Mouse (Mus musculus) ES-CJ7 (cell line): ENCODE results near the gene Gltpd2.
"Not testable (repeated sequence)": the region's sequence is repeated elsewhere in the genome, so short reads cannot be mapped to it uniquely, and the experiment has no call there.

Experiments used
- DNase-seq: peaks from one replicate; pipeline ENCODE4 v3.0.0; 2011; ENCODE audit warnings: low read depth, low spot score

Gene Gltpd2

GRCm38 (mm10) chr11:70516352-70516751, 2.6 kb upstream of the Gltpd2 start:
- peak; percentile 84 for DNase-seq

GRCm38 (mm10) chr11:70518436-70518835, 560 bp upstream of the Gltpd2 start:
- DNase-seq: no peak

- DNase-seq: no peak
These were observed 1.3 kb downstream of the Gltpd2 start for GRCm38 (mm10) chr11:70520178-70520769.

GRCm38 (mm10) chr11:70523306-70523989, 4.5 kb downstream of the Gltpd2 start:
- DNase-seq: peak; percentile 82

- DNase-seq: no peak
These were observed 5.8 kb downstream of the Gltpd2 start for GRCm38 (mm10) chr11:70524782-70525181.

GRCm38 (mm10) chr11:70525184-70525678, 6.2 kb downstream of the Gltpd2 start, which contains the start of gene Psmb6:
Gene Psmb6, plus strand, starts transcription at chr11:70525367.
- DNase-seq: peak; percentile 99

GRCm38 (mm10) chr11:70525726-70526125, 6.7 kb downstream of the Gltpd2 start:
- peak; percentile 42 for DNase-seq

GRCm38 (mm10) chr11:70526211-70526610, 7.2 kb downstream of the Gltpd2 start:
- DNase-seq: no peak

- no peak for DNase-seq
These were observed 9.6 kb downstream of the Gltpd2 start for GRCm38 (mm10) chr11:70528610-70529009.

GRCm38 (mm10) chr11:70531065-70531464, 12.1 kb downstream of the Gltpd2 start:
- DNase-seq: not testable (repeated sequence)

- DNase-seq: no peak
These were observed 13.8 kb downstream of the Gltpd2 start, which contains the start of gene Gm40193 for GRCm38 (mm10) chr11:70532839-70533238. Gene Gm40193, minus strand, starts transcription at chr11:70532939.

- no peak for DNase-seq
These were observed 20.4 kb downstream of the Gltpd2 start for GRCm38 (mm10) chr11:70539423-70539822.

- DNase-seq: peak; percentile 88
These were observed 21.0 kb downstream of the Gltpd2 start, which contains the start of gene Pld2 for GRCm38 (mm10) chr11:70539877-70540587. Gene Pld2, plus strand, starts transcription at chr11:70540064.

GRCm38 (mm10) chr11:70540928-70541327, 21.9 kb downstream of the Gltpd2 start:
- DNase-seq: no peak

- DNase-seq: no peak
These were observed 22.4 kb downstream of the Gltpd2 start for GRCm38 (mm10) chr11:70541415-70541814.

- DNase-seq: no peak
These were observed 25.5 kb downstream of the Gltpd2 start for GRCm38 (mm10) chr11:70544496-70544895.

- DNase-seq: no peak
These were observed 32.5 kb downstream of the Gltpd2 start for GRCm38 (mm10) chr11:70551526-70551925.

- DNase-seq: no peak
These were observed 34.9 kb downstream of the Gltpd2 start for GRCm38 (mm10) chr11:70553940-70554339.

- DNase-seq: peak; percentile 61
These were observed 38.5 kb downstream of the Gltpd2 start for GRCm38 (mm10) chr11:70557545-70557944.

- no peak for DNase-seq
These were observed 42.9 kb downstream of the Gltpd2 start for GRCm38 (mm10) chr11:70561937-70562286.

GRCm38 (mm10) chr11:70562287-70562994, 43.4 kb downstream of the Gltpd2 start, which contains the start of gene Mink1:
Gene Mink1, plus strand, starts transcription at chr11:70562881.
- peak; percentile 93 for DNase-seq
